Mouse (Mus musculus) stomach, embryonic 16.5 days (tissue): Measurements from ENCODE around the gene Hoxc9. TPM values are rescaled to one million over a fixed set of nuclear protein-coding genes. Genes with fewer than 3 reads are reported as not detected.
A peak's percentile ranks its signal among the peaks of the same experiment; 100 is the strongest.

ENCODE experiments used
- ATAC-seq: fragments of 200-750 bp; cut with Nextera tagmentation; 2 replicates; pipeline ENCODE4 v1.8.0; 2017; ENCODE audit warnings: moderate number of reproducible peaks, moderate TSS enrichment; ENCODE audit not compliant: insufficient read depth, low FRiP score
- H3K27ac ChIP-seq: fragments of 300-500 bp; sonication (generic); 2 replicates; pipeline ENCODE4 v1.5.1; 2014; ENCODE audit warnings: low read length
- H3K27me3 ChIP-seq: fragments of 300-500 bp; sonication (generic); 2 replicates; pipeline ENCODE4 v1.6.1; 2014; ENCODE audit warnings: low read length, control low read depth, mixed read lengths; ENCODE audit not compliant: control insufficient read depth, insufficient read depth
- H3K36me3 ChIP-seq: fragments of 300-500 bp; sonication (generic); 2 replicates; pipeline ENCODE4 v1.6.1; 2014; ENCODE audit warnings: low read length; ENCODE audit not compliant: control insufficient read depth, insufficient read depth
- H3K4me1 ChIP-seq: fragments of 300-500 bp; sonication (generic); 2 replicates; pipeline ENCODE4 v1.6.1; 2014; ENCODE audit warnings: low read length, control low read depth, mixed read lengths; ENCODE audit not compliant: control insufficient read depth, insufficient read depth
- H3K4me2 ChIP-seq: fragments of 300-500 bp; sonication (generic); 2 replicates; pipeline ENCODE4 v1.6.1; 2014; ENCODE audit warnings: low read depth, low read length, mixed read lengths
- H3K4me3 ChIP-seq: fragments of 300-500 bp; sonication (generic); replicated peaks from 2 replicates; pipeline ENCODE4 v1.5.1; 2014; ENCODE audit warnings: mild to moderate bottlenecking, low read length
- H3K9ac ChIP-seq: fragments of 300-500 bp; sonication (generic); 2 replicates; pipeline ENCODE4 v1.6.1; 2014; ENCODE audit warnings: low read length
- H3K9me3 ChIP-seq: fragments of 300-500 bp; sonication (generic); replicated peaks from 2 replicates; pipeline ENCODE4 v1.6.1; 2016; ENCODE audit warnings: low read length, control low read depth; ENCODE audit not compliant: control insufficient read depth
- WGBS: fragments of 180-500 bp; shearing (Covaris S2); extraction: QIAGEN DNeasy Blood & Tissue Kit; methylation state at CpG from one replicate; pipeline ENCODE4 v1.1.7; 2014; 5-methylcytosine and 5-hydroxymethylcytosine counted together
- polyA plus RNA-seq: library from polyadenylated mRNA; unstranded; fragments of >200 nt; fragmentation: Nextera tagmentation; extraction: Ambion mirVana; gene quantifications from 2 replicates; pipeline ENCODE4 v1.2.1, GENCODE M21; 2015

The Hoxc9 gene
- polyA plus RNA-seq, 1 experiment from 2014 or later = not detected

- no peak for ATAC-seq
- Histone ChIP-seq H3K27me3 (peaks cover 80% of the 10 kb centered on the region), H3K27ac (peak overlapping the region; percentile 82), H3K9ac (peak overlapping the region; percentile 69), H3K4me2 (peak overlapping the region; percentile 53), H3K36me3 (no peaks in the 10 kb centered on the region), H3K4me1 (peaks cover 9% of the 10 kb centered on the region; the same call in 1 of the 2 replicates), H3K4me3 (peak overlapping the region; percentile 42), H3K9me3 (no peaks in the 10 kb centered on the region)
- whole genome bisulfite sequencing = 12% methylated on average over 31 of the region's 31 CpGs
These were observed 34.0 kb downstream of the Hoxc9 start for GRCm38 (mm10) chr15:103010112-103010846.

GRCm38 (mm10) chr15:103010847-103011555, 34.8 kb downstream of the Hoxc9 start:
- Histone ChIP-seq H3K4me1 (peaks cover 13% of the 10 kb centered on the region; the same call in 1 of the 2 replicates), H3K9ac (peak overlapping the region; percentile 69), H3K27ac (peak overlapping the region; percentile 82), H3K4me3 (peak overlapping the region; percentile 42), H3K9me3 (no peaks in the 10 kb centered on the region), H3K27me3 (peaks cover 80% of the 10 kb centered on the region), H3K36me3 (no peaks in the 10 kb centered on the region), H3K4me2 (peak overlapping the region; percentile 53)
- WGBS = 22% methylated on average over 28 of the region's 28 CpGs
- no peak for ATAC-seq

- Histone ChIP-seq H3K4me1 (peaks cover 17% of the 10 kb centered on the region; the same call in 1 of the 2 replicates), H3K9ac (peak overlapping the region; percentile 74), H3K4me2 (peak overlapping the region; percentile 50), H3K27ac (peak overlapping the region; percentile 79), H3K9me3 (no peaks in the 10 kb centered on the region), H3K36me3 (no peaks in the 10 kb centered on the region), H3K4me3 (peak overlapping the region; percentile 41), H3K27me3 (peaks cover 77% of the 10 kb centered on the region)
- 0 out of 2 replicates have a peak, but pooled peaks have one; percentile 13 for ATAC-seq
- 23% methylated on average over 26 of the region's 26 CpGs for WGBS
These were observed 35.8 kb downstream of the Hoxc9 start for GRCm38 (mm10) chr15:103011928-103012486.

GRCm38 (mm10) chr15:103013238-103013984, 37.2 kb downstream of the Hoxc9 start:
- Histone ChIP-seq H3K9me3 (no peaks in the 10 kb centered on the region), H3K4me1 (peaks cover 22% of the 10 kb centered on the region; the same call in 1 of the 2 replicates), H3K4me3 (peak overlapping the region; percentile 62), H3K9ac (peak overlapping the region; percentile 84), H3K27me3 (peaks cover 68% of the 10 kb centered on the region), H3K27ac (peak overlapping the region; percentile 98), H3K4me2 (peak overlapping the region; percentile 69), H3K36me3 (no peaks in the 10 kb centered on the region)
- 5% methylated on average over 17 of the region's 17 CpGs for WGBS
- ATAC-seq = peak; percentile 47; the same call in 1 of the 2 replicates

DNA sequence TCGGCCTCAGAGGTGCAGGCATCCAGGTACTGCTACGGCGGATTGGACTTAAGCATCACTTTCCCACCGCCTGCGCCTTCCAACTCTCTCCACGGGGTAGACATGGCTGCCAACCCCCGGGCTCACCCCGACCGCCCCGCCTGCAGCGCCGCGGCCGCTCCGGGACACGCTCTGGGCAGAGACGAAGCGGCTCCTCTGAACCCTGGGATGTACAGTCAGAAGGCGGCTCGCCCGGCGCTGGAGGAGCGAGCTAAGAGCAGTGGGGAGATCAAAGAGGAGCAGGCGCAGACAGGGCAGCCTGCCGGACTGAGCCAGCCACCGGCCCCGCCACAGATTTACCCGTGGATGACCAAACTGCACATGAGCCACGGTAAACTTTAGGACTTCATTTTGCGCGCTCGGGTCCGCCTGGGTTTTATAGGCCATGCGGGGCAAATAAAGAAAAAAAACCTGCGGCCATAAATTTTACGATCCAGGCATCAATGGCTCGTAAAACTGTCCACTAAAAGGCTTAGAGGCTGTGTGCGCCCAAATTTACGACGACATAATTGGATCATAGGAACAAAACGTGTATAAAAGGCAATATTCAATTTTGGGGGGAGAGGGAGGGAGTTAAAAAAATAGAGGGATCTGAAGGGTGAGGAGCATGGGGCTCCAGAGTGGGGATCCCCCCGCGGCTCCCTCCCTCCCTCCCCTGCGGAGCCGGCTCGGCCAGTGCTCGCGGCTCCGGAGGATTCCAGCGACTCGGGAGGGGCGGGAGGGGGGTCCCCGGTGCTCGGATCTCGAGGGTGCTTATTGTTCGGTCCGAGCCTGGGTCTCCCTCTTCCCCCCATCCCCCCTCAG, 38.1 kb downstream of the Hoxc9 start:
- Histone ChIP-seq H3K27me3 (peaks cover 59% of the 10 kb centered on the region), H3K9me3 (no peaks in the 10 kb centered on the region), H3K4me2 (peak overlapping the region; percentile 69), H3K9ac (peak overlapping the region; percentile 84), H3K4me1 (peaks cover 22% of the 10 kb centered on the region; the same call in 1 of the 2 replicates), H3K36me3 (no peaks in the 10 kb centered on the region), H3K4me3 (peak overlapping the region; percentile 62), H3K27ac (peak overlapping the region; percentile 98)
- WGBS = under 1% methylated on average over 57 of the region's 57 CpGs
- ATAC-seq = peak; percentile 37; the same call in 1 of the 2 replicates

DNA sequence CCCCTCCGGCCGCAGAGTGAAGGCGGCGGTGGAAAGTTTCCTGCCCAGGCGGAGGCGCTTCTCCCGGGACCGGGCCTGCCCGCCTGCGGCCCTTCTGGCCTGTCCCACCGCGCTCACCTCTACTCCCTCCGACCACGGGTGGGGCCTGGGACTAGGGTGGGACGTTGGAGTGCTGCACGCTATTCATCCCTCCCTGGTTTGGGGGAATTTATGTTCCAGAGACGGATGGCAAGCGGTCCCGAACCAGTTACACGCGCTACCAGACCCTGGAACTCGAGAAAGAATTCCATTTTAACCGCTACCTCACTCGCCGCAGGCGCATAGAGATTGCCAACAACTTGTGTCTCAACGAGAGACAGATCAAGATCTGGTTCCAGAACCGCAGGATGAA, 38.8 kb downstream of the Hoxc9 start:
- Histone ChIP-seq H3K9me3 (no peaks in the 10 kb centered on the region), H3K36me3 (no peaks in the 10 kb centered on the region), H3K9ac (peak overlapping the region; percentile 84), H3K27ac (peak overlapping the region; percentile 98), H3K4me1 (peaks cover 22% of the 10 kb centered on the region; the same call in 1 of the 2 replicates), H3K4me3 (peak overlapping the region; percentile 62), H3K27me3 (peaks cover 57% of the 10 kb centered on the region), H3K4me2 (peak overlapping the region; percentile 69)
- ATAC-seq = 0 out of 2 replicates have a peak, but pooled peaks have one; percentile 31
- 4% methylated on average over 25 of the region's 28 CpGs for WGBS

- 15% methylated on average over 19 of the region's 19 CpGs for WGBS
- peaks cover 22% of the 10 kb centered on the region; the same call in 1 of the 2 replicates for H3K4me1 ChIP-seq
- peaks cover 53% of the 10 kb centered on the region for H3K27me3 ChIP-seq
- no peaks in the 10 kb centered on the region for H3K36me3 ChIP-seq
- H3K27ac ChIP-seq = peak overlapping the region; percentile 98
- H3K4me3 ChIP-seq = peak overlapping the region; percentile 62
- H3K9me3 ChIP-seq = no peaks in the 10 kb centered on the region
- H3K4me2 ChIP-seq = peak overlapping the region; percentile 69
- no peak for ATAC-seq
- peak overlapping the region; percentile 84 for H3K9ac ChIP-seq
These were observed 39.3 kb downstream of the Hoxc9 start for GRCm38 (mm10) chr15:103015406-103016166.
